Mouse (Mus musculus) bone marrow, adult 2 months (tissue): ENCODE measurements at regions not wholly inside any gene's neighbourhood (a gene's known extent, or its start where the extent isn't known, plus 50 kb on each side); places are given as distances from the start of the nearest gene placed in this dataset.
A peak's percentile ranks its signal among the peaks of the same experiment; 100 is the strongest.

Experiments used
- H3K27ac ChIP-seq: fragments of 200-500 bp; 2 replicates; pipeline ENCODE4 v1.5.1; 2012; ENCODE audit warnings: low read depth, mild to moderate bottlenecking, control low read depth, inconsistent platforms, low read length; ENCODE audit not compliant: control insufficient read depth, poor library complexity, insufficient read depth
- H3K4me1 ChIP-seq: fragments of 200-500 bp; 2 replicates; pipeline ENCODE4 v1.6.1; 2011; ENCODE audit warnings: low read length; ENCODE audit not compliant: control insufficient read depth, insufficient read depth
- H3K4me3 ChIP-seq: fragments of 200-500 bp; replicated peaks from 2 replicates; pipeline ENCODE3; 2011; ENCODE audit warnings: mild to moderate bottlenecking, low read depth, low read length, control low read depth; ENCODE audit not compliant: control insufficient read depth
- CTCF ChIP-seq: fragments of 200-500 bp; IDR thresholded peaks from 2 replicates; pipeline ENCODE4 v1.5.1; 2011; ENCODE audit warnings: low read length, control low read depth; ENCODE audit not compliant: control insufficient read depth, insufficient read depth
- POLR2A ChIP-seq: fragments of 200-500 bp; IDR thresholded peaks from 2 replicates; pipeline ENCODE4 v1.6.1; 2011; ENCODE audit warnings: low read depth, mild to moderate bottlenecking, control low read depth, low read length, borderline replicate concordance; ENCODE audit not compliant: control insufficient read depth
- WGBS: fragments of 180-500 bp; shearing (Covaris S2); methylation state at CpG from one replicate; pipeline ENCODE4 v1.1.7; 2018; 5-methylcytosine and 5-hydroxymethylcytosine counted together

GRCm38 (mm10) chr10:118778656-118779055 lies 91.4 kb downstream of the Dyrk2 start:
- no peak for TF ChIP-seq POLR2A
- TF ChIP-seq CTCF, result no peak
- Histone ChIP-seq H3K4me1 (peaks cover 2% of the 10 kb centered on the region; the same call in 1 of the 2 replicates), H3K4me3 (no peak overlapping the region), H3K27ac (peak overlapping the region; percentile 15; the same call in 1 of the 2 replicates)
- WGBS, result 50% methylated on average over 10 of the region's 10 CpGs

- no peak overlapping the region for H3K4me3 ChIP-seq
- TF ChIP-seq CTCF, result no peak
- no peak for TF ChIP-seq POLR2A
- H3K4me1 ChIP-seq, result peaks cover 2% of the 10 kb centered on the region; the same call in 1 of the 2 replicates
- 43% methylated on average over 10 of the region's 10 CpGs for WGBS
- no peak overlapping the region for H3K27ac ChIP-seq
These were observed 89.0 kb downstream of the Dyrk2 start for GRCm38 (mm10) chr10:118780831-118781569.

- H3K27ac ChIP-seq, result no peak overlapping the region
- 35% methylated on average over 10 of the region's 10 CpGs for WGBS
- H3K4me3 ChIP-seq, result no peak overlapping the region
- H3K4me1 ChIP-seq, result peaks cover 2% of the 10 kb centered on the region; the same call in 1 of the 2 replicates
- TF ChIP-seq CTCF (no peak), POLR2A (no peak)
These were observed 88.2 kb downstream of the Dyrk2 start for GRCm38 (mm10) chr10:118781811-118782232.

GRCm38 (mm10) chr10:118782646-118783045 lies 87.4 kb downstream of the Dyrk2 start:
- WGBS, result 72% methylated on average over 6 of the region's 6 CpGs
- Histone ChIP-seq H3K27ac (no peak overlapping the region), H3K4me1 (peaks cover 2% of the 10 kb centered on the region; the same call in 1 of the 2 replicates), H3K4me3 (no peak overlapping the region)
- TF ChIP-seq CTCF (no peak), POLR2A (no peak)

- WGBS, result 76% methylated on average over 8 of the region's 8 CpGs
- H3K4me1 ChIP-seq, result no peaks in the 10 kb centered on the region; the same call in 1 of the 2 replicates
- no peak overlapping the region for H3K27ac ChIP-seq
- no peak for TF ChIP-seq POLR2A
- no peak for TF ChIP-seq CTCF
- H3K4me3 ChIP-seq, result no peak overlapping the region
These were observed 82.7 kb downstream of the Dyrk2 start for GRCm38 (mm10) chr10:118787280-118787690.

- no peak overlapping the region for H3K27ac ChIP-seq
- H3K4me1 ChIP-seq, result no peaks in the 10 kb centered on the region; the same call in none of the 2 replicates
- H3K4me3 ChIP-seq, result no peak overlapping the region
- 81% methylated on average over 15 of the region's 15 CpGs for WGBS
- TF ChIP-seq CTCF (no peak), POLR2A (no peak)
These were observed 77.5 kb downstream of the Dyrk2 start for GRCm38 (mm10) chr10:118792352-118793100.

- H3K27ac ChIP-seq, result no peak overlapping the region
- H3K4me1 ChIP-seq, result no peaks in the 10 kb centered on the region; the same call in none of the 2 replicates
- 77% methylated on average over 2 of the region's 2 CpGs for WGBS
- no peak overlapping the region for H3K4me3 ChIP-seq
- TF ChIP-seq CTCF (no peak), POLR2A (no peak)
These were observed 76.2 kb downstream of the Dyrk2 start for GRCm38 (mm10) chr10:118793794-118794193.

GRCm38 (mm10) chr10:118794395-118795060 lies 75.5 kb downstream of the Dyrk2 start:
- Histone ChIP-seq H3K4me1 (no peaks in the 10 kb centered on the region; the same call in none of the 2 replicates), H3K4me3 (no peak overlapping the region), H3K27ac (no peak overlapping the region)
- TF ChIP-seq POLR2A (no peak), CTCF (no peak)
- WGBS, result 62% methylated on average over 9 of the region's 9 CpGs
